Mouse (Mus musculus) liver, embryonic 14.5 days (tissue): ENCODE results near the gene Nkain2.

Experiments used
- CTCF ChIP-seq: IDR thresholded peaks from 2 replicates; pipeline ENCODE4 v1.5.1; 2016; ENCODE audit warnings: antibody characterized with exemption, low read depth, control low read depth
- EP300 ChIP-seq: IDR thresholded peaks from 2 replicates; pipeline ENCODE4 v1.6.1; 2016; ENCODE audit warnings: antibody characterized with exemption, low read depth

DNA sequence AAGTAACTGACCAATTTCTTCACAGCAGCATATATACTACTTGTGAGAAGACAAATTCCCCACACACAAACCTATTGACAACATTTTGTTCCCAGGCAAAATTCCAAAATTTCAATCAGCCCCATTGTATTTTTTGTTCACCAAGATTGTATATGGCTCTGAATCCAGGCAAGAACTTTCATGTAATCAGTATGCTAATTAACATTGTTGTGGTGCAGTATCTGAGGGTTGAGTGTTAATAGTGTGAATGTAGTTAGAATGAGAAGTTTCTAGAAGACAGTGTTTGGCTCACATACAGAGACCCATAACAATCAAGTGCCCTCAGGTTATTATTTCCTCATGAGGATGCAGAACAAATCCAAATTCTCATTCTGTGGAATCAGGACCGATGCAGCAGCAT, 354.2 kb downstream of the Nkain2 start:
- TF ChIP-seq CTCF (no peak), EP300 (no peak)
